Mouse (Mus musculus): Measurements from ENCODE around the gene Tubg2. TPM values are rescaled to one million over a fixed set of nuclear protein-coding genes. Genes with fewer than 3 reads are reported as not detected.

Tubg2 gene
- polyA plus RNA-seq, 3 experiments from 2014 or later = 1.2 to 1.8 (median 1.5) TPM

- ATAC-seq = no peak
Measured at GRCm38 (mm10) chr11:101180261-101180660, 24.6 kb downstream of the Tubg2 start.

GRCm38 (mm10) chr11:101180846-101181740 is 25.4 kb downstream of the Tubg2 start:
- ATAC-seq = no peak

GRCm38 (mm10) chr11:101181961-101182360 is 26.3 kb downstream of the Tubg2 start:
- ATAC-seq = no peak

GRCm38 (mm10) chr11:101182771-101183517 is 27.2 kb downstream of the Tubg2 start:
- no peak for ATAC-seq

GRCm38 (mm10) chr11:101184984-101185383 is 29.3 kb downstream of the Tubg2 start:
- no peak for ATAC-seq

GRCm38 (mm10) chr11:101185441-101185840 is 29.7 kb downstream of the Tubg2 start:
- no peak for ATAC-seq

- ATAC-seq = no peak
Measured at GRCm38 (mm10) chr11:101186526-101187247, 31.0 kb downstream of the Tubg2 start.

GRCm38 (mm10) chr11:101187541-101187940 is 31.8 kb downstream of the Tubg2 start:
- no peak for ATAC-seq

- no peak for ATAC-seq
Measured at GRCm38 (mm10) chr11:101188166-101188805, 32.6 kb downstream of the Tubg2 start.

GRCm38 (mm10) chr11:101189495-101190180 is 33.9 kb downstream of the Tubg2 start:
- no peak for ATAC-seq

GRCm38 (mm10) chr11:101190181-101190912 is 34.6 kb downstream of the Tubg2 start:
- ATAC-seq = no peak

- no peak for ATAC-seq
Measured at GRCm38 (mm10) chr11:101190913-101191907, 35.5 kb downstream of the Tubg2 start.

- ATAC-seq = no peak
Measured at GRCm38 (mm10) chr11:101191919-101192470, 36.3 kb downstream of the Tubg2 start.

- no peak for ATAC-seq
Measured at GRCm38 (mm10) chr11:101192646-101193045, 36.9 kb downstream of the Tubg2 start.

GRCm38 (mm10) chr11:101193076-101193475 is 37.4 kb downstream of the Tubg2 start:
- no peak for ATAC-seq

- no peak for ATAC-seq
Measured at GRCm38 (mm10) chr11:101194137-101194536, 38.4 kb downstream of the Tubg2 start.

- no peak for ATAC-seq
Measured at GRCm38 (mm10) chr11:101194643-101195042, 38.9 kb downstream of the Tubg2 start.

GRCm38 (mm10) chr11:101195101-101195500 is 39.4 kb downstream of the Tubg2 start:
- ATAC-seq = no peak

GRCm38 (mm10) chr11:101195571-101195970 is 39.9 kb downstream of the Tubg2 start:
- ATAC-seq = no peak

Measured in inflammation-experienced regulatory T-cells, adult 6 months (primary cell).